Mouse (Mus musculus): ENCODE measurements around the gene Ssc5d. TPM values are rescaled to one million over a fixed set of nuclear protein-coding genes. Genes with fewer than 3 reads are reported as not detected.
"Not testable (repeated sequence)": the region's sequence is repeated elsewhere in the genome, so short reads cannot be mapped to it uniquely, and the experiment has no call there.

Gene Ssc5d
- total RNA-seq (2021): 10 to 100 TPM; 67.3 to 73.3 TPM
- long read RNA-seq, experiment 1, full-length matches to known transcripts: 19 of 42 reads
- long read RNA-seq, experiment 1, partial matches to known transcripts: 21 of 42 reads
- long read RNA-seq, experiment 1, other reads (novel, unspliced or antisense): 2 of 42 reads
- long read RNA-seq, experiment 2, full-length matches to known transcripts: 17 of 41 reads
- long read RNA-seq, experiment 2, partial matches to known transcripts: 20 of 41 reads
- long read RNA-seq, experiment 2, other reads (novel, unspliced or antisense): 4 of 41 reads

GRCm38 (mm10) chr7:4925441-4926381 is at the start of gene Ssc5d:
Gene Ssc5d (plus strand): TSS chr7:4925785.
- peak in 1 of 2 experiments; percentile 82 for DNase-seq (ENCODE audit: low spot score in 2 of 2)

- peak; percentile 70 to 83 for DNase-seq (ENCODE audit: low spot score in 2 of 2)
These were observed 48.8 kb upstream of the Ssc5d start, which contains the start of gene Isoc2a for GRCm38 (mm10) chr7:4876753-4877221. Gene Isoc2a (plus strand): TSS chr7:4877153.

GRCm38 (mm10) chr7:4877226-4877625 is 48.4 kb upstream of the Ssc5d start:
- no peak for DNase-seq (ENCODE audit: low spot score in 2 of 2)

- DNase-seq (ENCODE audit: low spot score in 2 of 2): no peak
These were observed 47.4 kb upstream of the Ssc5d start for GRCm38 (mm10) chr7:4878186-4878585.

GRCm38 (mm10) chr7:4879036-4879435 is 46.5 kb upstream of the Ssc5d start:
- DNase-seq (ENCODE audit: low spot score in 2 of 2): not testable (repeated sequence)

- DNase-seq (ENCODE audit: low spot score in 2 of 2): no peak
These were observed 38.9 kb upstream of the Ssc5d start for GRCm38 (mm10) chr7:4886680-4887079.

DNA sequence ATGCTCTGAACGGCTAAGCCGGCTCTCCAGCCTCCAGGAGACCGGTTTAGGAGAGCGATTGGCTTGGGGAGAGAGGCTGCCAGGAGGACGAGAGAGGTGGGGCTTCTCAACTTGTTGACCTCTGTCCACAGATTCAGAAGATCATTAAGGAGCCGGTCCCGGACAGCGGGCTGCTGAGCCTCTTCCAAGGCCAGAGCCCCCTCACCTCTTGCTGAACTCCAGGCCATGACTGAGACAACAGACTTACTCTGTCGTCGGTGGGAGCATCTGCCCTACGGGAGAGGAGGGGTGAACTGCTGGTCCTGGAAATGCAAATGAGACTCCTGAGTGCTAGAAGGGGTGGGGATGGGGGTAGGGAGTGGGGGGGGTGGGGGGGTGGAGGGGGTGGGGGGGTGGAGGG is 30.4 kb upstream of the Ssc5d start:
- no peak for DNase-seq (ENCODE audit: low spot score in 2 of 2)

GRCm38 (mm10) chr7:4898851-4899648 is 26.5 kb upstream of the Ssc5d start:
- peak in 1 of 2 experiments; percentile 15 for DNase-seq (ENCODE audit: low spot score in 2 of 2)

- DNase-seq (ENCODE audit: low spot score in 2 of 2): peak in 1 of 2 experiments; percentile 40
These were observed 25.7 kb upstream of the Ssc5d start for GRCm38 (mm10) chr7:4899649-4900522.

DNA sequence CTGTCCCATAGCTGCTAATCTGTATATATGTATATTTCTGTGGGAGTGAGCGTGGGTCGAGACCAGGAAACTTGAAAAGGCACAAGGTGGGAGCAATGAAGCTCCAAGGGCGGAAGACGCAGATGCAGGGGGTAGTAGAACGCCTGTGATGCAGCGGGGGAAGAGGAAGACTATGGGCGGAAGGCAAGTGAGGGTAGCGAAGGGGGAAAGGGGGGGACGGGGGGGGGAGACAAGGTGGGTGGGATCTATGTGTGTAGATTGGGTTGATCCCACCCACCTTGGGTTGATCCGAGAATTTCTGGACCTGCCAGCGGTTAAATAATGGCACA is 25.1 kb upstream of the Ssc5d start:
- DNase-seq (ENCODE audit: low spot score in 2 of 2): no peak

DNA sequence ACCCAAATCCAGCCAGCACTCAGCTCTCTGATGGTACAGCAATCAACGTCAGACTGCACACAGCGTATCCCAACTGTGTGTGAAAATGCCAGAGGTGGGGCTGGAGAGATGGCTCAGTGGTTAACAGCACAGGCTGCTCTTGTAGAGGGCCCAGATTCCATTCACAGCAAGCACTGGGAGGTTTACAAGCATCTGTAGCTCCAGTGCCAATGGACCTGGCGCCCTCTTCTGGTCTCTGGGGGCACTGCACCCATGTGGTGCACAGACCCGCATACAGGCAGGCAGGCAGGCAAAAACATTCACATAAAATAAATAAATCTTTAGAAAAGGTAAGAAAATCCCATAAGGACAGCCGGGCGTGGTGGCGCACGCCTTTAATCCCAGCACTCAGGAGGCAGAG is 24.4 kb upstream of the Ssc5d start:
- no peak for DNase-seq (ENCODE audit: low spot score in 2 of 2)

DNA sequence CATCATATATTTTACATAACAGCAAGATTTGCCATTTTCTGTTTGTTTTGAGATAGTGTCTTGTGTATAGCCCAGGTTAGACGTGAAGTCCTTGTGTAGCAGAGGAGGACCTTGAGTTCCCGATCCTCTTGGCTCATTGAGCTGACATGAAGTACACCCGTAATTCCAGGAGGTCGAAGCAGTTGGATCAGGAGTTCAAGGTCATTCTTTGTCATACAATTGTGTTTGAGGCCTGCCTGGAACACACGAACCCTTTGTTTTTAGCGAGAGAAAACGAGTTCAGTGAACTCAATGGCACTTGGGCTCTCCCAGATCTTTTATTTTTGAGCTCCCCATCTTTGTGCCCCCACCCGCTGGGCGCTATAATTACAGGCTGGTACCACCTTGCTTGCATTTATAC is 23.2 kb upstream of the Ssc5d start:
- no peak for DNase-seq (ENCODE audit: low spot score in 2 of 2)

DNA sequence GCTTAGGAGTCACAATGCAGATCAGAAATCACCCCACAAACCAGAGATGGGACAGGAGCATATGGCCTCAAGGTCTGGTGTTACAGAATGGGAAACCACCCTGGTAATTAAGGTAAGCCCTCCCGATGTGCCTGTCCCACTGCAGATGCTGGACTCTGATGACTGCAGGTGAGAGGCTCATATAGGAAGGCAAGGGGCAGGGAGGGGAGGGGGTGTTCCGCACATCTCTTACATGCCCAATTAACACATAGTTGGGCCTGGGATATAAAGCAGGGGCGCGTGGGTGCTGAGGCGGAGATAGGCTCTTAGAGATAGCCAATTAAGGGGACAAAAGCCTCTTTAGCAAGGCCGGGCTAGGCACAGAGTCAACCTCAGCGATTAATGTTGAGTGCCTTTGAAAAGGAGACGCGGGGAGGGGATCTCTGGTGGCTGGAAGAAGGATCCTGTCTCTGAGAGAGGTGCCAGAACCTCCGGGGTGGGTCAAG is 19.1 kb upstream of the Ssc5d start, which contains the start of gene Gm36210:
Gene Gm36210, minus strand, starts transcription at position 51 of the 485 bp plus-strand sequence.
- DNase-seq (ENCODE audit: low spot score in 2 of 2): peak in 1 of 2 experiments; percentile 9

DNA sequence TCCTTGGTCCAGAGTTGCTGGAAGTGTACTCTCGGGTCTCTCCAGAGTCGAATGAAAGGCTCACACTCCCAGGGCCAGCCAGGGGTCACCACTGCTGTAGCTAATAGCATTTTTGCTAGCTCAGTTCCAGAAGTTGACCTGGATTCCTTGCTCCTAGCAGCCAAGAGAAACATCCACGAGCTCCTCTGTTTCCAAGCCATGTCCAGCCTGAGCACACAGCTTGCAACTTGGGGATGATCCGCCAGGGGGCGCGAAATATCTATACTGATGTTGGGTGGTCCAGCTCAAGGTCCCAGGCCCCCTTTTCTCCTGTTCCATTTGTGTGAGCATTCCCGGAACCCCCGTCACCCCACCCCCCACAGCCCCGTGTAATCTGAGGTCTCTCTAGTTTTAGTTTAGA is 14.0 kb upstream of the Ssc5d start:
- peak; percentile 67 to 76 for DNase-seq (ENCODE audit: low spot score in 2 of 2)

- DNase-seq (ENCODE audit: low spot score in 2 of 2): no peak
These were observed 13.3 kb upstream of the Ssc5d start for GRCm38 (mm10) chr7:4912248-4912647.

- peak; percentile 89 to 94 for DNase-seq (ENCODE audit: low spot score in 2 of 2)
These were observed 10.4 kb upstream of the Ssc5d start, which contains the start of gene Zfp628 for GRCm38 (mm10) chr7:4915007-4915665. Gene Zfp628 (plus strand): TSS chr7:4915217.

DNA sequence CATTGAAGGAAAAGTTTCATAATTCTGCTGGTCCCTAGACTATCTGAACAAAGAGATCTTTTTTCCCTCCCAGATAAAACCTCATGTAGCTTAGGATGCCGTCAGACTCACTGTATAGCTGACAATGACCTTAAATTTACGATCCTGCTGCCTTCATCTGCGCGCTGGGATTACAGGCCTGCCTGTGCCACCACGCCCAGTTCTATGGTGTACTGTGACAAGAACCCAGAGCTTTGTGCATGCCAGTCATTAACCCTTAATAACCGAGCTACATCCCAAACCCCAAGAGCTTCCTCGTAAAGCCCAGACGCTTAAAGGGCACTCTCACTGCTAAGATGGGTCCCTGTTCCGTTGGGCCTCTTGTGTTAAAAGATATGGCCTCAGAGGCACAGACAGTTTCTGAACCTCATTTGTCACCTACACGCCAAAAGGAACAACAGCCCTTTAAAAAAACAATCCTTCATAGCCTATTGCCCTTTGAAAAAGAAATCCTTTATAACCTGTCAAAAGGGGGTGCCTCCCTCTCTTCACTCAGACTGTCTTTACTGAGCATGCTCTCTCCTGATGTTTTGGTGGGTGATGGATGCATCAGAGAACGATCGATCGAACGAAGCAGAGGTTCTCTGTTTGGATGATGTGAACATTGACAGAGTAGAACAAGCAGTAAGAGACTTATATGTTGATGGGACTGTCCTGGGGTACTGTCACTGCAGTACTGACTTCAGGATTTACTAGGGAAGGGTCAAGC is 9.7 kb upstream of the Ssc5d start:
- no peak for DNase-seq (ENCODE audit: low spot score in 2 of 2)

GRCm38 (mm10) chr7:4917494-4917893 is 8.1 kb upstream of the Ssc5d start:
- DNase-seq (ENCODE audit: low spot score in 2 of 2): no peak

GRCm38 (mm10) chr7:4918681-4919080 is 6.9 kb upstream of the Ssc5d start:
- no peak for DNase-seq (ENCODE audit: low spot score in 2 of 2)
